Mouse (Mus musculus) liver, embryonic 14.5 days (tissue): Measurements from ENCODE around the gene Map2k1. TPM values are rescaled to one million over a fixed set of nuclear protein-coding genes. Genes with fewer than 3 reads are reported as not detected.

ENCODE experiments used
- ATAC-seq: fragments of 200-750 bp; cut with Nextera tagmentation; 2 replicates; pipeline ENCODE4 v1.8.0; 2017; ENCODE audit warnings: moderate number of reproducible peaks, mild to moderate bottlenecking, moderate library complexity; ENCODE audit not compliant: insufficient read depth
- DNase-seq, 3 experiments: peaks; one replicate each; pipeline ENCODE4 v3.0.0-alpha.2; 2012 to 2013; ENCODE audit warnings: low read depth in 3 of 3, low spot score in 3 of 3
- H3K27ac ChIP-seq: fragments of 300-500 bp; sonication (generic); 2 replicates; pipeline ENCODE4 v1.5.1; 2014; ENCODE audit warnings: moderate library complexity, mild to moderate bottlenecking, control low read depth, inconsistent platforms
- H3K27me3 ChIP-seq: fragments of 300-500 bp; sonication (generic); 2 replicates; pipeline ENCODE4 v1.6.1; 2014; ENCODE audit warnings: mild to moderate bottlenecking, low read length, moderate library complexity; ENCODE audit not compliant: control insufficient read depth, insufficient read depth
- H3K36me3 ChIP-seq: fragments of 300-500 bp; sonication (generic); replicated peaks from 2 replicates; pipeline ENCODE4 v1.6.1; 2014; ENCODE audit warnings: low read depth; ENCODE audit not compliant: control insufficient read depth, insufficient read depth
- H3K4me1 ChIP-seq, 2 experiments: fragments of 200-500 bp in 1 of 2; fragments of 300-500 bp in 1 of 2; sonication (generic) in 1 of 2; replicated peaks; 2 replicates each; pipeline ENCODE4 v1.6.1; 2012 to 2014; ENCODE audit warnings: antibody characterized with exemption in 1 of 2, inconsistent platforms in 1 of 2, low read length in 1 of 2; ENCODE audit not compliant: control insufficient read depth in 2 of 2, insufficient read depth in 2 of 2
- H3K4me2 ChIP-seq: fragments of 300-500 bp; sonication (generic); 2 replicates; pipeline ENCODE4 v1.6.1; 2014; ENCODE audit warnings: low read depth, mild to moderate bottlenecking, control low read depth, moderate library complexity
- H3K4me3 ChIP-seq, 2 experiments: fragments of 200-500 bp in 1 of 2; fragments of 300-500 bp in 1 of 2; sonication (generic) in 1 of 2; 2 replicates each; pipeline ENCODE4 v1.5.1; 2012 to 2014; ENCODE audit warnings: low read depth in 2 of 2, low read length in 2 of 2, mild to moderate bottlenecking in 2 of 2, control low read depth in 1 of 2, inconsistent platforms in 1 of 2, moderate library complexity in 1 of 2; ENCODE audit not compliant: insufficient read depth in 1 of 2
- H3K9ac ChIP-seq: fragments of 300-500 bp; sonication (generic); replicated peaks from 2 replicates; pipeline ENCODE4 v1.6.1; 2014; ENCODE audit warnings: mild to moderate bottlenecking, control low read depth, moderate library complexity
- H3K9me3 ChIP-seq: fragments of 300-500 bp; sonication (generic); 2 replicates; pipeline ENCODE4 v1.6.1; 2016; ENCODE audit warnings: low read length, mixed read lengths; ENCODE audit not compliant: control insufficient read depth
- CTCF ChIP-seq: IDR thresholded peaks from 2 replicates; pipeline ENCODE4 v1.5.1; 2016; ENCODE audit warnings: antibody characterized with exemption, low read depth, control low read depth
- EP300 ChIP-seq: IDR thresholded peaks from 2 replicates; pipeline ENCODE4 v1.6.1; 2016; ENCODE audit warnings: antibody characterized with exemption, low read depth
- WGBS: fragments of 180-500 bp; shearing (Covaris S2); extraction: QIAGEN DNeasy Blood & Tissue Kit; methylation state at CpG from one replicate; pipeline ENCODE4 v1.1.7; 2014; ENCODE audit not compliant: insufficient replicate concordance; 5-methylcytosine and 5-hydroxymethylcytosine counted together
- polyA plus RNA-seq, 2 experiments: library from polyadenylated mRNA; depleted of rRNA in 1 of 2; stranded (reverse) in 1 of 2; unstranded in 1 of 2; fragments of >200 nt; fragmentation: Nextera tagmentation in 1 of 2; extraction: Ambion mirVana in 1 of 2; gene quantifications; 2 replicates each; pipeline versions ENCODE4 v1.2.1 to v1.2.3; 2012 to 2014

Map2k1 gene
- polyA plus RNA-seq, 2 experiments, result 13.5 to 25.7 TPM

DNA sequence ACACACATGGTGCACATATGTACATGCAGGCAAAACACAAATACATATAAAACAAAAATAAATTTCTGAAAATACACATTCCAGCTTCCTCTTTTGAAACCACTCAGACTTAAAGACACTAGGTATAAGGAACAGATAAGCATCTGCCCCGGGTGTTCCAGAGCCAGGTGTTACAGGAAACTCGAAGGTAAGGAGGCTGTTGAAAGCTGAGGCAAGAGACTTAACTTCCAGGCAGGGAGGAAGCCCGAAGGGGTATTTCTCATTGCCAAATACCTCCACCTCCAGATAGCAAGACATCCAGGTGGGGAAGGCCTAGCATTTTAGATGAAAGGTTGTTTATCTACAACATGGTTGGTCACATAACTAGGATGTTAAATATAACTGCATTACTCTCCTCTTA is 2.0 kb upstream of the Map2k1 start:
- H3K27ac ChIP-seq, result no peak overlapping the region
- no peak for TF ChIP-seq CTCF
- TF ChIP-seq EP300, result no peak
- H3K36me3 ChIP-seq, result no peaks in the 10 kb centered on the region
- 47% methylated on average over 3 of the region's 3 CpGs for WGBS
- DNase-seq (no peak), ATAC-seq (no peak)
- no peak overlapping the region for H3K9ac ChIP-seq
- no peaks in the 10 kb centered on the region for H3K27me3 ChIP-seq
- H3K4me2 ChIP-seq, result no peak overlapping the region
- no peak overlapping the region for H3K4me3 ChIP-seq
- H3K4me1 ChIP-seq, result peaks cover 8 to 9% of the 10 kb centered on the region in 2 experiments
- no peaks in the 10 kb centered on the region for H3K9me3 ChIP-seq

DNA sequence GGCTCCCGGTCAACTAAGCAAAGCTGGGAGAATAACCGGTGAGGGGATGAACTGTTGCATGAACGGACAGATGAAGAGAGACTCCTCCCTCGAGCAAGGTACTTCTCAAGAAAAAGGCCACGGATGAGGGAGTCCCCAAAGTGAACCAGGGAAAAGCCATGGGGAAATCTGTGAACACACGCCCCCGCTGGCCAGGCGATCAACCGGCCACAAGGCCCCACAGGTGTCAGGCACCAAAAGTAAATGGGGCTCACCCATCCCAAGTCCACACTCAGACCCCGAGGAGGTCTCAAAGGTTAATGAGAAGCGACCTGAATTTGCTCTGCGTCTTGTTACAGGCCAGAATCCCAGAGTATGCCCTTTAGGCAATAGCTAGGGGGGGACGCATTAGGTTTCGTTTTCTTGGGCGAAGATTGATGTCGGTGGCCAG is 825 bp downstream of the Map2k1 start:
- no peaks in the 10 kb centered on the region for H3K9me3 ChIP-seq
- H3K4me3 ChIP-seq, result peak overlapping the region; percentile 82 to 94
- no peaks in the 10 kb centered on the region for H3K27me3 ChIP-seq
- no peak for ATAC-seq
- TF ChIP-seq CTCF, result no peak; the same call in 1 of the 2 replicates
- no peak for TF ChIP-seq EP300
- no peak for DNase-seq
- H3K9ac ChIP-seq, result peak overlapping the region; percentile 86
- peaks cover 9 to 12% of the 10 kb centered on the region in 2 experiments for H3K4me1 ChIP-seq
- no peaks in the 10 kb centered on the region for H3K36me3 ChIP-seq
- H3K4me2 ChIP-seq, result peak overlapping the region; percentile 98
- under 1% methylated on average over 16 of the region's 16 CpGs for WGBS
- H3K27ac ChIP-seq, result peak overlapping the region; percentile 76; the same call in 1 of the 2 replicates

DNA sequence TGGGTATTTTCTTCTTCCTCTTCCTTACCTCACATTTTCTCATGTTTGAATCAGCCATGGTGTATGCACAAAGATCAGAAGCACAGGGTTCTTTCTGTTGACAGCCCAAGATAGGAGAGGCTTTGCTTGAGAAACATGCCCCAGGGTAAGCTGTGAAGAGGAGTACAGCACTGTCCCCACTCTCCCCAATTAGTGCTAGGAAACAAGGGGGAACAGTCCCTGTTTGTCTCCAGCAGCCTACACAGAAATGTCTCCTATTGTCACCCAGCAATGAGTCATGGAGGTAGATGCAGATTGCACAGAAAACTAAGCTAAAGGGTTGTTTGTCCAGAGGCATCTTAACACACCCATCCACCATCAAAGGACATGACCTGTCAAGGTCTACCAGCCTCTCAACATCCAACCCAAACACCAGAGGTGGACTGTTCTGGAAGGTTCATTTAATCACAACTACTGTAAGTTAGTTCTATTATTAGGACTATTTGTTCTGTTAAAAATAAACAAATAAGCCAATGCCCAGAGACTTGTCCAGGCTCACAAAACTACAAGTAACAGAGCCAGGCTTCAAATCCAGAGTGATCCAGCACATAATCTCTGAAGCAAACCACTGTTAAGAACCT is 3.2 kb downstream of the Map2k1 start:
- DNase-seq (no peak), ATAC-seq (no peak)
- H3K4me2 ChIP-seq, result no peak overlapping the region
- H3K4me1 ChIP-seq, result peaks cover 9 to 12% of the 10 kb centered on the region in 2 experiments
- H3K36me3 ChIP-seq, result no peaks in the 10 kb centered on the region; the same call in 1 of the 2 replicates
- no peaks in the 10 kb centered on the region for H3K9me3 ChIP-seq
- no peak for TF ChIP-seq CTCF
- no peak for TF ChIP-seq EP300
- H3K9ac ChIP-seq, result no peak overlapping the region
- H3K27me3 ChIP-seq, result no peaks in the 10 kb centered on the region
- H3K4me3 ChIP-seq, result no peak overlapping the region
- H3K27ac ChIP-seq, result no peak overlapping the region

DNA sequence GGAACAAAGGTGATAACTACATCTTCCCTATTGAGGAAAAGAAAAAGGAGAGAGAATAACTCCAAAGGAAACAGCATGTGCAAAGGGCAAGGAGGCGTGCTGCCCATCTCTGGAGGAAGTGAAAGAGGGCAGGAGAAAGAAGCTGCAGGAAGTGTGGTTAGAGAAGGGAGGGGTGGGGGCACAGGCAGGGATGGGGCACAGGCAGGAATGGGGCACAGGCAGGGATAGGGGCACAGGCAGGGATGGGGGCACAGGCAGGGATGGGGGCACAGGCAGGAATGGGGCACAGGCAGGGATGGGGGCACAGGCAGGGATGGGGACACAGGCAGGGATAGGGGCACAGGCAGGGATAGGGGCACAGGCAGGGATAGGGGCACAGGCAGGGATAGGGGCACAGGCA is 4.1 kb downstream of the Map2k1 start:
- Histone ChIP-seq H3K4me3 (no peak overlapping the region), H3K27ac (no peak overlapping the region), H3K9me3 (no peaks in the 10 kb centered on the region), H3K4me2 (no peak overlapping the region), H3K4me1 (peaks cover 9 to 12% of the 10 kb centered on the region in 2 experiments), H3K27me3 (no peaks in the 10 kb centered on the region), H3K9ac (no peak overlapping the region), H3K36me3 (no peaks in the 10 kb centered on the region; the same call in 1 of the 2 replicates)
- no peak for TF ChIP-seq EP300
- no peak for TF ChIP-seq CTCF
- no peak for ATAC-seq
- DNase-seq, result no peak
- 62% methylated on average over 1 of the region's 1 CpGs for WGBS

DNA sequence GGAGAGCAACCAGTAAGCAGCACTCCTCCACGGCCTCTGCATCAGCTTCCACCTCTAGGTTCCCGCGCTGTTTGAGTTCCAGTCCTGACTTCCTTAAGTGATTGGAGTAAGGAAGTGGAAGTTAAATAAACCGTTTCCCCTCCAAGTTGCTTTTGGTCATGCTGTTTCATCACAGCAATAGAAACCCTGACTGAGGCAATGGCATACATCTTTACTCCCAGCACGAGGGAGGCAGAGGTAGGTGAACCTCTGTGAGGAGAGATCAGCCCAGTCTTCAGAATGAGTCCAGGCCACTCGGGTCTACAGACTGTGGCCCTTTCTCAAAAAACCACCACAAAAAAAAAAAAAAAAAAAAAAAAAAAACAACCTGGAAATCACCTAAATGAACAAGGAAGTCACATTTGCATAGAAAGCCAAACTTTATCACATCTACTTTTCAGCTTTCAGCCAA is 11.0 kb downstream of the Map2k1 start:
- 39% methylated on average over 6 of the region's 6 CpGs for WGBS
- Histone ChIP-seq H3K27me3 (no peaks in the 10 kb centered on the region), H3K9me3 (no peaks in the 10 kb centered on the region), H3K27ac (no peak overlapping the region), H3K4me2 (no peak overlapping the region), H3K4me1 (peaks cover 0 to 3% of the 10 kb centered on the region in 2 experiments; a peak in 2 of 4 replicates), H3K4me3 (no peak overlapping the region), H3K9ac (no peak overlapping the region), H3K36me3 (no peaks in the 10 kb centered on the region; the same call in 1 of the 2 replicates)
- DNase-seq (no peak), ATAC-seq (no peak)
- TF ChIP-seq CTCF, result no peak
- no peak for TF ChIP-seq EP300
